Mouse (Mus musculus): ENCODE measurements around the gene Gm49369. TPM values are rescaled to one million over a fixed set of nuclear protein-coding genes. Genes with fewer than 3 reads are reported as not detected.
A peak's percentile ranks its signal among the peaks of the same experiment; 100 is the strongest.

The Gm49369 gene
- polyA plus RNA-seq, 1 experiment from 2014 or later, result not detected

GRCm38 (mm10) chr7:142353854-142354253 lies 28.6 kb downstream of the Gm49369 start:
- WGBS, result 78% methylated on average over 5 of the region's 5 CpGs
- H3K27ac ChIP-seq (ENCODE audit: low read depth, low read length), result no peak overlapping the region
- no peaks in the 10 kb centered on the region; the same call in 1 of the 2 replicates for H3K4me1 ChIP-seq (replicated peaks; ENCODE audit: control insufficient read depth, insufficient read depth, low read length)
- H3K36me3 ChIP-seq (ENCODE audit: control insufficient read depth, insufficient read depth, low read length), result no peaks in the 10 kb centered on the region
- no peak overlapping the region for H3K4me3 ChIP-seq (ENCODE audit: low read depth, low read length)
- no peak overlapping the region for H3K4me2 ChIP-seq (replicated peaks; ENCODE audit: low read depth, low read length)
- H3K27me3 ChIP-seq (ENCODE audit: control insufficient read depth, insufficient read depth, low read length), result no peaks in the 10 kb centered on the region
- DNase-seq (ENCODE audit: low spot score) (no peak), ATAC-seq (ENCODE audit: low FRiP score) (no peak)
- no peak overlapping the region for H3K9ac ChIP-seq (ENCODE audit: low read depth, low read length)
- no peaks in the 10 kb centered on the region for H3K9me3 ChIP-seq (ENCODE audit: control insufficient read depth, low read length)

- H3K27ac ChIP-seq (ENCODE audit: low read depth, low read length), result no peak overlapping the region
- no peak overlapping the region for H3K4me3 ChIP-seq (ENCODE audit: low read depth, low read length)
- no peaks in the 10 kb centered on the region for H3K36me3 ChIP-seq (ENCODE audit: control insufficient read depth, insufficient read depth, low read length)
- no peak overlapping the region for H3K9ac ChIP-seq (ENCODE audit: low read depth, low read length)
- H3K9me3 ChIP-seq (ENCODE audit: control insufficient read depth, low read length), result no peaks in the 10 kb centered on the region
- no peak overlapping the region for H3K4me2 ChIP-seq (replicated peaks; ENCODE audit: low read depth, low read length)
- ATAC-seq (ENCODE audit: low FRiP score) (no peak), DNase-seq (ENCODE audit: low spot score) (no peak)
- no peaks in the 10 kb centered on the region for H3K27me3 ChIP-seq (ENCODE audit: control insufficient read depth, insufficient read depth, low read length)
- 80% methylated on average over 5 of the region's 5 CpGs for WGBS
- H3K4me1 ChIP-seq (replicated peaks; ENCODE audit: control insufficient read depth, insufficient read depth, low read length), result no peaks in the 10 kb centered on the region; the same call in 1 of the 2 replicates
These were observed 30.9 kb downstream of the Gm49369 start for GRCm38 (mm10) chr7:142351569-142351968.

- DNase-seq (ENCODE audit: low spot score) (peak; percentile 36), ATAC-seq (ENCODE audit: low FRiP score) (peak; percentile 33; the same call in 1 of the 2 replicates)
- H3K27me3 ChIP-seq (ENCODE audit: control insufficient read depth, insufficient read depth, low read length), result no peaks in the 10 kb centered on the region
- H3K4me1 ChIP-seq (replicated peaks; ENCODE audit: control insufficient read depth, insufficient read depth, low read length), result no peaks in the 10 kb centered on the region; the same call in 1 of the 2 replicates
- no peaks in the 10 kb centered on the region for H3K9me3 ChIP-seq (ENCODE audit: control insufficient read depth, low read length)
- 30% methylated on average over 9 of the region's 9 CpGs for WGBS
- H3K36me3 ChIP-seq (ENCODE audit: control insufficient read depth, insufficient read depth, low read length), result no peaks in the 10 kb centered on the region
- H3K27ac ChIP-seq (ENCODE audit: low read depth, low read length), result no peak overlapping the region
- no peak overlapping the region for H3K4me2 ChIP-seq (replicated peaks; ENCODE audit: low read depth, low read length)
- H3K4me3 ChIP-seq (ENCODE audit: low read depth, low read length), result no peak overlapping the region
- H3K9ac ChIP-seq (ENCODE audit: low read depth, low read length), result no peak overlapping the region
These were observed 33.0 kb downstream of the Gm49369 start for GRCm38 (mm10) chr7:142349308-142349961.

GRCm38 (mm10) chr7:142347542-142347941 lies 34.9 kb downstream of the Gm49369 start:
- H3K4me1 ChIP-seq (replicated peaks; ENCODE audit: control insufficient read depth, insufficient read depth, low read length), result no peaks in the 10 kb centered on the region; the same call in 1 of the 2 replicates
- no peak overlapping the region for H3K4me2 ChIP-seq (replicated peaks; ENCODE audit: low read depth, low read length)
- no peaks in the 10 kb centered on the region for H3K9me3 ChIP-seq (ENCODE audit: control insufficient read depth, low read length)
- DNase-seq (ENCODE audit: low spot score) (no peak), ATAC-seq (ENCODE audit: low FRiP score) (no peak)
- 73% methylated on average over 4 of the region's 4 CpGs for WGBS
- no peak overlapping the region for H3K4me3 ChIP-seq (ENCODE audit: low read depth, low read length)
- H3K36me3 ChIP-seq (ENCODE audit: control insufficient read depth, insufficient read depth, low read length), result no peaks in the 10 kb centered on the region
- H3K27ac ChIP-seq (ENCODE audit: low read depth, low read length), result no peak overlapping the region
- no peak overlapping the region for H3K9ac ChIP-seq (ENCODE audit: low read depth, low read length)
- H3K27me3 ChIP-seq (ENCODE audit: control insufficient read depth, insufficient read depth, low read length), result no peaks in the 10 kb centered on the region

- no peaks in the 10 kb centered on the region for H3K4me1 ChIP-seq (replicated peaks; ENCODE audit: control insufficient read depth, insufficient read depth, low read length)
- H3K27me3 ChIP-seq (ENCODE audit: control insufficient read depth, insufficient read depth, low read length), result no peaks in the 10 kb centered on the region
- no peak for DNase-seq (ENCODE audit: low spot score)
- WGBS, result 76% methylated on average over 3 of the region's 3 CpGs
- no peak for ATAC-seq (ENCODE audit: low FRiP score)
- no peak overlapping the region for H3K9ac ChIP-seq (ENCODE audit: low read depth, low read length)
- H3K27ac ChIP-seq (ENCODE audit: low read depth, low read length), result no peak overlapping the region
- no peaks in the 10 kb centered on the region for H3K9me3 ChIP-seq (ENCODE audit: control insufficient read depth, low read length)
- H3K36me3 ChIP-seq (ENCODE audit: control insufficient read depth, insufficient read depth, low read length), result no peaks in the 10 kb centered on the region
- H3K4me3 ChIP-seq (ENCODE audit: low read depth, low read length), result no peak overlapping the region
- no peak overlapping the region for H3K4me2 ChIP-seq (replicated peaks; ENCODE audit: low read depth, low read length)
These were observed 40.2 kb downstream of the Gm49369 start for GRCm38 (mm10) chr7:142342247-142342640.

- no peaks in the 10 kb centered on the region for H3K9me3 ChIP-seq (ENCODE audit: control insufficient read depth, low read length)
- no peak for ATAC-seq (ENCODE audit: low FRiP score)
- H3K27me3 ChIP-seq (ENCODE audit: control insufficient read depth, insufficient read depth, low read length), result no peaks in the 10 kb centered on the region
- H3K9ac ChIP-seq (ENCODE audit: low read depth, low read length), result no peak overlapping the region
- H3K36me3 ChIP-seq (ENCODE audit: control insufficient read depth, insufficient read depth, low read length), result no peaks in the 10 kb centered on the region
- no peak overlapping the region for H3K4me3 ChIP-seq (ENCODE audit: low read depth, low read length)
- WGBS, result 82% methylated on average over 10 of the region's 10 CpGs
- H3K4me1 ChIP-seq (replicated peaks; ENCODE audit: control insufficient read depth, insufficient read depth, low read length), result no peaks in the 10 kb centered on the region
- no peak overlapping the region for H3K27ac ChIP-seq (ENCODE audit: low read depth, low read length)
- H3K4me2 ChIP-seq (replicated peaks; ENCODE audit: low read depth, low read length), result no peak overlapping the region
- DNase-seq (ENCODE audit: low spot score), result no peak
These were observed 40.8 kb downstream of the Gm49369 start for GRCm38 (mm10) chr7:142341564-142342246.

- Histone ChIP-seq H3K27ac (ENCODE audit: low read depth, low read length) (no peak overlapping the region), H3K9me3 (ENCODE audit: control insufficient read depth, low read length) (no peaks in the 10 kb centered on the region), H3K4me3 (ENCODE audit: low read depth, low read length) (no peak overlapping the region), H3K36me3 (ENCODE audit: control insufficient read depth, insufficient read depth, low read length) (no peaks in the 10 kb centered on the region), H3K27me3 (ENCODE audit: control insufficient read depth, insufficient read depth, low read length) (no peaks in the 10 kb centered on the region), H3K9ac (ENCODE audit: low read depth, low read length) (no peak overlapping the region), H3K4me2 (replicated peaks; ENCODE audit: low read depth, low read length) (no peak overlapping the region), H3K4me1 (replicated peaks; ENCODE audit: control insufficient read depth, insufficient read depth, low read length) (no peaks in the 10 kb centered on the region)
- ATAC-seq (ENCODE audit: low FRiP score), result no peak
- DNase-seq (ENCODE audit: low spot score), result no peak
- 59% methylated on average over 10 of the region's 10 CpGs for WGBS
These were observed 42.0 kb downstream of the Gm49369 start for GRCm38 (mm10) chr7:142340269-142340970.

GRCm38 (mm10) chr7:142335151-142335550 lies 47.3 kb downstream of the Gm49369 start:
- no peak overlapping the region for H3K27ac ChIP-seq (ENCODE audit: low read depth, low read length)
- ATAC-seq (ENCODE audit: low FRiP score), result no peak
- H3K4me1 ChIP-seq (replicated peaks; ENCODE audit: control insufficient read depth, insufficient read depth, low read length), result no peaks in the 10 kb centered on the region
- 82% methylated on average over 8 of the region's 8 CpGs for whole genome bisulfite sequencing
- H3K36me3 ChIP-seq (ENCODE audit: control insufficient read depth, insufficient read depth, low read length), result no peaks in the 10 kb centered on the region
- H3K4me3 ChIP-seq (ENCODE audit: low read depth, low read length), result no peak overlapping the region
- no peak overlapping the region for H3K4me2 ChIP-seq (replicated peaks; ENCODE audit: low read depth, low read length)
- DNase-seq (ENCODE audit: low spot score), result no peak
- H3K27me3 ChIP-seq (ENCODE audit: control insufficient read depth, insufficient read depth, low read length), result no peaks in the 10 kb centered on the region
- no peaks in the 10 kb centered on the region for H3K9me3 ChIP-seq (ENCODE audit: control insufficient read depth, low read length)
- H3K9ac ChIP-seq (ENCODE audit: low read depth, low read length), result no peak overlapping the region
